Mouse (Mus musculus) Patski (cell line): ENCODE data around the gene Phactr4. TPM values are rescaled to one million over a fixed set of nuclear protein-coding genes. Genes with fewer than 3 reads are reported as not detected.

Experiments
- ATAC-seq: fragments of 100-300 bp; one replicate; pipeline ENCODE4 v1.8.0; 2021
- CTCF ChIA-PET: fragments of 350-600 bp; sonication (Branson Sonifier 250); formaldehyde crosslinking; loops from one replicate; lab custom pipeline; 2022; ENCODE audit warnings: inconsistent platforms; lab: Charles Lee
- POLR2A ChIA-PET: fragments of 350-600 bp; sonication (Branson Sonifier 250); formaldehyde crosslinking; loops from one replicate; lab custom pipeline; 2022; ENCODE audit warnings: antibody characterized with exemption, inconsistent platforms; lab: Charles Lee
- DNase-seq: peaks from one replicate; pipeline ENCODE4 v3.0.0-alpha.2; 2011; ENCODE audit warnings: low read depth, low spot score
- H3K27me3 ChIP-seq: fragments of 371-371 bp; one replicate; pipeline ENCODE4 v1.5.1; 2021
- CTCF ChIP-seq: fragments of 100-300 bp; IDR thresholded peaks from one replicate; pipeline ENCODE4 v1.5.1; 2021
- in situ Hi-C: fragments of 300-500 bp; cut with MboI; formaldehyde crosslinking; loops from 3 replicates; pipeline ENCODE4 v1.11.1; 2018; ENCODE audit warnings: low pct_unique_long_range_greater_than_20kb, mixed read lengths
- polyA plus RNA-seq: library from polyadenylated mRNA; unstranded; gene quantifications from one replicate; pipeline ENCODE4 v1.2.3, GENCODE M21; 2021

The Phactr4 gene
- polyA plus RNA-seq, 1 experiment from 2014 or later = 60.4 TPM

DNA sequence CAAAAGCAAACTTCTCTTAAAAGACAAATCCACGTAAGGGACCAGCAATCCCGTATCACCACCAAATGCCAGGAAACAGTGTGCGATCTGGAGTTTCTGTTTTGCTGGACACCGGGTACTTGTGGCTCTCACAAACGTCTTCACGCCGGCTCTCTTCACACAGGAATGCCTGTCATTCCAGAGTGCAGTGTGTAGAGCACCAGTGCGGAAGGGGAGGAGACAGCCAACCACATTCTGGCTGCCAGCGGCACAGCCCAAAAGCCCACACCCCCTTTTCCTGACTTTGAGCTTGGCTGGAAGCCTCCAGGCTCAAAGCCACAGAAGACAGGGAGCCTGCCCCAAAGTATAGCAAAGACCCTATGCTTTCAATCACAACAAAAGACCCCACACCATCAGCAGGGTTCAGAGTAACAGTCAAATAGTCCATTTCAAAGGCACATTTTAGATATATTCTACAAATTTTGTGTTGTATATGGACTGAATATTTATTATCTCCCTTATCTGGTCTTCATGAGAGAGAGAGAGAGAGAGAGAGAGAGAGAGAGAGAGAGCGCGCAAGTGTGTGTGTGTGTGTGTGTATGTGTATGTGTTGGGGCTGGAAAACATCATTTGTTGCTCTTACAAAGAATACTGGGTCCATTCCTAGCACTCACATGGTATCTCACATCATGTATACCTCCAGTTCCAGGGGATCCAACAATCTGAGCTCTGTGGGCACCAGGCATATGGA lies 24.1 kb downstream of the Phactr4 start:
- CTCF ChIA-PET = interaction anchor here (0.9 to 1.2 kb wide), 3 partner anchors 25 to 37 kb away, joined by 3 to 5 read pairs (median 4); no protein-coding TSS in a partner anchor
- in situ Hi-C loops = no loop called here
- POLR2A ChIA-PET = no interaction called here
- H3K27me3 ChIP-seq = no peaks in the 10 kb centered on the region
- no peak for DNase-seq
- peak; percentile 78 for ATAC-seq
- TF ChIP-seq CTCF = no peak

- TF ChIP-seq CTCF = no peak
- in situ Hi-C loops = no loop called here
- POLR2A ChIA-PET = no interaction called here
- DNase-seq = no peak
- no peak for ATAC-seq
- CTCF ChIA-PET = interaction anchor here (1.2 kb wide), 1 partner anchor 36 kb away, joined by 5 read pairs; no protein-coding TSS in a partner anchor
- H3K27me3 ChIP-seq = no peaks in the 10 kb centered on the region
Observed at GRCm38 (mm10) chr4:132397120-132397519, 25.2 kb downstream of the Phactr4 start.

DNA sequence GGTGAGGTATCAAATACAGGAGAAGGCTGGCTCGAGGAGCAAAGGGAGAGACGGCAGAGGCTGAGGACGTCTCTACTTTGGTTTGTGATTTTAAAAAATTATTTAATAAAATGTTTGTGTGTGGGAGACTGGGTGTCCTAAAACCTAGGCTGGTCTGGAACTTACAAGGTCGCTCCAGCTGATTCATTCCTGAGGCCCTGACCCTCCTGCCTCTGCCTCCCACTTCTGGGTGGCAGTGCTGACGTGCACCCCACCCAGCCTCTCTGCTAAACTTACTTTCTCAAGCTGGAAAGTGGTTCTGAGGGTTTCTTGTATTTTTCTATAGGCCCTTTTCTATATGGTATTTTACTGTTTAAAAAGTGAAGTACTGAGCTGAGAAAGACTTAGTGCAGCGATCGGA lies 26.0 kb downstream of the Phactr4 start:
- H3K27me3 ChIP-seq = no peaks in the 10 kb centered on the region
- no peak for DNase-seq
- POLR2A ChIA-PET = no interaction called here
- ATAC-seq = no peak
- no peak for TF ChIP-seq CTCF
- CTCF ChIA-PET = no interaction called here
- in situ Hi-C loops = no loop called here

DNA sequence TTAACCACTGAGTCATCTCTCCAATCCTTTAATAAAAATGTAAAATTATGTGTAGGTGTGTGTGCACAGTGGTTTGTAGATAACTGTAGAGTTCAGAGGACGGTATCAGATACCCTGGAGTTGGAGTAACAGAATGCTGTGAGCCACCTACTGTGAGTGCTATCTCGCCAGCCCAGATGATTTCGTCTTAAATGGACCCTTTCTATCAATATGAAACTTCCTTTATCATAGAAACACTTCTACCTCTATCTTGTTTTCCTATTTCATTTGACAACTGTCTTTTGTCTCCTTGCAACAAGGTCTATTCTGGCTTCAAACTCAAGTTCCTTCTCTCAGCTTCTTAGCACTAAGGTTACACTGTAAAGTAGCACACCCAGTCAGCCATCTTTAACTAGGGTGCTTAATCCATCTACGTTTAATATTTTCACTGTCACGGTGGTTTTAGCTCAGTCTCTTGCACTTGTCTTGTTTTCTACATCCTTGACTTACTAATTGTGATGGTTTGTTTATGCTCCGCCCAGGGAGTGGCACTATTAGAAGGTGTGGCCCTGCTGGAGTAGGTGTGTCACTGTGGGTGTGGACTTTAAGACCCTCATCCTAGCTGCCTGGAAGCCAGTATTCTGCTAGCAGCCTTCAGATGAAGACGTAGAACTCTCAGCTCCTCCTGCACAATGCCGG lies 31.1 kb downstream of the Phactr4 start:
- DNase-seq (no peak), ATAC-seq (no peak)
- POLR2A ChIA-PET = no interaction called here
- in situ Hi-C loops = no loop called here
- CTCF ChIA-PET = no interaction called here
- no peak for TF ChIP-seq CTCF
- H3K27me3 ChIP-seq = no peaks in the 10 kb centered on the region

- no peaks in the 10 kb centered on the region for H3K27me3 ChIP-seq
- ATAC-seq (no peak), DNase-seq (no peak)
- in situ Hi-C loops = no loop called here
- CTCF ChIA-PET = no interaction called here
- POLR2A ChIA-PET = no interaction called here
- no peak for TF ChIP-seq CTCF
Observed at GRCm38 (mm10) chr4:132389302-132389701, 33.0 kb downstream of the Phactr4 start.

- ChIA-PET CTCF (no interaction called here), POLR2A (no interaction called here)
- no peak for ATAC-seq
- no peaks in the 10 kb centered on the region for H3K27me3 ChIP-seq
- TF ChIP-seq CTCF = no peak
- in situ Hi-C loops = no loop called here
- DNase-seq = no peak
Observed at GRCm38 (mm10) chr4:132387617-132388016, 34.7 kb downstream of the Phactr4 start.

DNA sequence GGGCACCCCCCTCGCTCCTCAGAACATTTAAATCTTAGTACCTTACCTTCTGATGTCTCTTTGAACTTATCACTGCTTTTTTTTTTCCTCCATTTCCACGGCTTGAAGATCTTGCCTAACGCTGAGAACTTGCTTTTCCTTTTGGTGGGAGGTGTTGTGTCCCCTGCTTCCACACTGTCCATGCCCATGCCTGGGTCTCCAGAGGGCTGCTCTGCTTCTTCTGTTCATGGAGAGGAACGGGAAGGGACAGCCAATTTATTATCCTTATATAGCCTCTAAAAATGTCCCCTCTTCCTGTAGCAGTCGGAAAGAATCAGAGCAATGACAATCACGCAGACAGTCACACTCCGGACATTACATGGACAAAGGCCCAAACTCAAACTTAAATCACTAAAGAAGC lies 35.4 kb downstream of the Phactr4 start:
- ATAC-seq = no peak
- no peaks in the 10 kb centered on the region for H3K27me3 ChIP-seq
- CTCF ChIA-PET = no interaction called here
- in situ Hi-C loops = no loop called here
- no peak for DNase-seq
- TF ChIP-seq CTCF = no peak
- POLR2A ChIA-PET = no interaction called here

- TF ChIP-seq CTCF = no peak
- in situ Hi-C loops = no loop called here
- ATAC-seq (no peak), DNase-seq (no peak)
- ChIA-PET POLR2A (no interaction called here), CTCF (no interaction called here)
- no peaks in the 10 kb centered on the region for H3K27me3 ChIP-seq
Observed at GRCm38 (mm10) chr4:132385771-132386410, 36.4 kb downstream of the Phactr4 start.

- ATAC-seq (no peak), DNase-seq (no peak)
- CTCF ChIA-PET = no interaction called here
- H3K27me3 ChIP-seq = no peaks in the 10 kb centered on the region
- POLR2A ChIA-PET = no interaction called here
- TF ChIP-seq CTCF = no peak
- in situ Hi-C loops = no loop called here
Observed at GRCm38 (mm10) chr4:132383455-132383854, 38.8 kb downstream of the Phactr4 start.

- ATAC-seq (no peak), DNase-seq (no peak)
- CTCF ChIA-PET = interaction anchor here (1.1 kb wide), 1 partner anchor 10 kb away, joined by 3 read pairs; no protein-coding TSS in a partner anchor
- POLR2A ChIA-PET = no interaction called here
- in situ Hi-C loops = no loop called here
- TF ChIP-seq CTCF = no peak
- no peaks in the 10 kb centered on the region for H3K27me3 ChIP-seq
Observed at GRCm38 (mm10) chr4:132382296-132382695, 40.0 kb downstream of the Phactr4 start.
